Mouse (Mus musculus): ENCODE results near the gene Bdkrb2. TPM values are rescaled to one million over a fixed set of nuclear protein-coding genes. Genes with fewer than 3 reads are reported as not detected.

Bdkrb2 gene
- polyA plus RNA-seq, 1 experiment, result 0.09 TPM

DNA sequence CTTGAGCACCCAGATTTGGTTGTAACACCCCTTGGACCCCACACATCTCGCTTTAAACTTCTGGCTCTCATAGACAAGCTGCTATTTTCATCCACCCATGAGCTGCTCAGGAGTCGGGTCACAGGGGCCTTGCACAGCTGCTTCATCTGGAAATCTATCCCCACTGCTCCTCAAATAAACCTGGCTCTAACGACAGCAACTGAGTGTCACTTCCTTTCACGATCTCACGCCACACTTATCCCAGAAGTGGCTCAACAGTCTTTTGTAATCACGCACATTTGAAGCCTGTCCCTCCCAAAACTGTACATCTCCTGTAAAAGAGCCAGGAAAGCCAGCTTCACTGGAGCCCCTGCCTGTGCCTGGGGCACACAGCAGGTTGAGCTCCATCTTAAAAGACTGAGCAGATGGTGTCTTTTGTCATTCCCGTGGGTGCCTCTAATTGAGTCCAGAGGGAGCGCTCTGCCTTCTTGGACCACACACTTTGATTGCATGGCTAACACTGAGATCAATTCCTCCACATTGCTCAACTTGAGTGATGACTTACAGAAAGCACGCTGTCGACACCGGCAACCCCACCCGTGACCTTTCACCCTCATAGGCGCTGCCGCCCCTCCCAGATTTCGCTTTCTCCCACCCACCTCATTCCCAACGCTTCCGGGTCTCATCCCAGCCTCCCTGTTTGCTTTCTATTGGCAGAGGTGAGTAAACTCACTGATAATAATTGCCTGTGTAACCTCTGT, 17.2 kb upstream of the Bdkrb2 start:
- Histone ChIP-seq H3K4me3 (ENCODE audit: extremely low read depth, insufficient read depth, insufficient read length) (no peak overlapping the region), H3K27ac (ENCODE audit: insufficient read depth, low read length) (no peak overlapping the region), H3K4me1 (ENCODE audit: control insufficient read depth, insufficient read depth, insufficient read length) (no peaks in the 10 kb centered on the region), H3K36me3 (ENCODE audit: control insufficient read depth, insufficient read depth, low read length) (no peaks in the 10 kb centered on the region), H3K27me3 (ENCODE audit: control insufficient read depth, insufficient read depth, low read length) (no peaks in the 10 kb centered on the region)
- no peak for DNase-seq (ENCODE audit: low read depth in 1 of 2, low spot score in 2 of 2)
- 67% methylated on average over 17 of the region's 17 CpGs for WGBS
- TF ChIP-seq CTCF (IDR thresholded peaks at IDR 0.05; ENCODE audit: extremely low read depth, insufficient read depth, insufficient read length, insufficient replicate concordance), result no peak

GRCm38 (mm10) chr12:105546538-105546937, 16.5 kb upstream of the Bdkrb2 start:
- no peak for DNase-seq (ENCODE audit: low read depth in 1 of 2, low spot score in 2 of 2)
- Histone ChIP-seq H3K27ac (ENCODE audit: insufficient read depth, low read length) (no peak overlapping the region), H3K36me3 (ENCODE audit: control insufficient read depth, insufficient read depth, low read length) (no peaks in the 10 kb centered on the region), H3K4me1 (ENCODE audit: control insufficient read depth, insufficient read depth, insufficient read length) (no peaks in the 10 kb centered on the region), H3K4me3 (ENCODE audit: extremely low read depth, insufficient read depth, insufficient read length) (no peak overlapping the region), H3K27me3 (ENCODE audit: control insufficient read depth, insufficient read depth, low read length) (no peaks in the 10 kb centered on the region)
- WGBS, result 76% methylated on average over 6 of the region's 6 CpGs
- TF ChIP-seq POLR2A (IDR thresholded peaks at IDR 0.05; ENCODE audit: low read depth, low read length), result no peak
- no peak for TF ChIP-seq CTCF (IDR thresholded peaks at IDR 0.05; ENCODE audit: extremely low read depth, insufficient read depth, insufficient read length, insufficient replicate concordance)

- no peak for TF ChIP-seq POLR2A (IDR thresholded peaks at IDR 0.05; ENCODE audit: low read depth, low read length)
- TF ChIP-seq CTCF (IDR thresholded peaks at IDR 0.05; ENCODE audit: extremely low read depth, insufficient read depth, insufficient read length, insufficient replicate concordance), result no peak
- DNase-seq (ENCODE audit: low read depth in 1 of 2, low spot score in 2 of 2), result no peak
- 5% methylated on average over 2 of the region's 2 CpGs for WGBS
- Histone ChIP-seq H3K4me1 (ENCODE audit: control insufficient read depth, insufficient read depth, insufficient read length) (no peaks in the 10 kb centered on the region), H3K27me3 (ENCODE audit: control insufficient read depth, insufficient read depth, low read length) (no peaks in the 10 kb centered on the region), H3K4me3 (ENCODE audit: extremely low read depth, insufficient read depth, insufficient read length) (no peak overlapping the region), H3K36me3 (ENCODE audit: control insufficient read depth, insufficient read depth, low read length) (no peaks in the 10 kb centered on the region), H3K27ac (ENCODE audit: insufficient read depth, low read length) (no peak overlapping the region)
Observed at GRCm38 (mm10) chr12:105547151-105547550, 15.9 kb upstream of the Bdkrb2 start.

- H3K4me3 ChIP-seq (ENCODE audit: extremely low read depth, insufficient read depth, insufficient read length), result no peak overlapping the region
- H3K36me3 ChIP-seq (ENCODE audit: control insufficient read depth, insufficient read depth, low read length), result no peaks in the 10 kb centered on the region
- no peak for DNase-seq (ENCODE audit: low read depth in 1 of 2, low spot score in 2 of 2)
- WGBS, result 66% methylated on average over 2 of the region's 2 CpGs
- H3K27ac ChIP-seq (ENCODE audit: insufficient read depth, low read length), result no peak overlapping the region
- TF ChIP-seq POLR2A (IDR thresholded peaks at IDR 0.05; ENCODE audit: low read depth, low read length), result no peak
- no peak for TF ChIP-seq CTCF (IDR thresholded peaks at IDR 0.05; ENCODE audit: extremely low read depth, insufficient read depth, insufficient read length, insufficient replicate concordance)
- no peaks in the 10 kb centered on the region for H3K27me3 ChIP-seq (ENCODE audit: control insufficient read depth, insufficient read depth, low read length)
- no peaks in the 10 kb centered on the region for H3K4me1 ChIP-seq (ENCODE audit: control insufficient read depth, insufficient read depth, insufficient read length)
Observed at GRCm38 (mm10) chr12:105548001-105548400, 15.0 kb upstream of the Bdkrb2 start.

- no peak for DNase-seq (ENCODE audit: low read depth in 1 of 2, low spot score in 2 of 2)
- no peak for TF ChIP-seq POLR2A (IDR thresholded peaks at IDR 0.05; ENCODE audit: low read depth, low read length)
Observed at GRCm38 (mm10) chr12:105548881-105549280, 14.1 kb upstream of the Bdkrb2 start.

GRCm38 (mm10) chr12:105549835-105550802, 12.9 kb upstream of the Bdkrb2 start:
- 78% methylated on average over 4 of the region's 4 CpGs for WGBS
- Histone ChIP-seq H3K36me3 (ENCODE audit: control insufficient read depth, insufficient read depth, low read length) (no peaks in the 10 kb centered on the region), H3K4me1 (ENCODE audit: control insufficient read depth, insufficient read depth, insufficient read length) (no peaks in the 10 kb centered on the region), H3K27ac (ENCODE audit: insufficient read depth, low read length) (no peak overlapping the region), H3K4me3 (ENCODE audit: extremely low read depth, insufficient read depth, insufficient read length) (no peak overlapping the region), H3K27me3 (ENCODE audit: control insufficient read depth, insufficient read depth, low read length) (no peaks in the 10 kb centered on the region)
- DNase-seq (ENCODE audit: low read depth in 1 of 2, low spot score in 2 of 2), result no peak
- TF ChIP-seq CTCF (IDR thresholded peaks at IDR 0.05; ENCODE audit: extremely low read depth, insufficient read depth, insufficient read length, insufficient replicate concordance) (no peak), POLR2A (IDR thresholded peaks at IDR 0.05; ENCODE audit: low read depth, low read length) (no peak)

More at GRCm38 (mm10) chr12:105548881-105549280, 14.1 kb upstream of the Bdkrb2 start:
- no peaks in the 10 kb centered on the region for H3K27me3 ChIP-seq (ENCODE audit: control insufficient read depth, insufficient read depth, low read length)
- H3K36me3 ChIP-seq (ENCODE audit: control insufficient read depth, insufficient read depth, low read length), result no peaks in the 10 kb centered on the region
- no peaks in the 10 kb centered on the region for H3K4me1 ChIP-seq (ENCODE audit: control insufficient read depth, insufficient read depth, insufficient read length)
- WGBS, result 81% methylated on average over 6 of the region's 6 CpGs
- no peak overlapping the region for H3K27ac ChIP-seq (ENCODE audit: insufficient read depth, low read length)
- H3K4me3 ChIP-seq (ENCODE audit: extremely low read depth, insufficient read depth, insufficient read length), result no peak overlapping the region

Measured in spleen, adult 2 months (tissue).